Mouse (Mus musculus) MEL (cell line): ENCODE data around the gene Dgkh. TPM values are rescaled to one million over a fixed set of nuclear protein-coding genes. Genes with fewer than 3 reads are reported as not detected.

Source experiments
- DNase-seq: peaks from one replicate; pipeline ENCODE4 v3.0.0; 2011; ENCODE audit warnings: low read depth, low spot score
- H3K27ac ChIP-seq: 2 replicates; pipeline ENCODE4 v1.5.1; 2012; ENCODE audit warnings: low read depth, mild to moderate bottlenecking, control low read depth, low read length, moderate library complexity; ENCODE audit not compliant: control insufficient read depth
- H3K27me3 ChIP-seq, 2 experiments: fragments of 150-350 bp in 1 of 2; sonication (generic) in 1 of 2; 2 replicates each; pipeline ENCODE4 v1.6.1; 2012; ENCODE audit warnings: low read length in 2 of 2, mild to moderate bottlenecking in 2 of 2, improper control_type of control experiment in 1 of 2, moderate library complexity in 1 of 2; ENCODE audit not compliant: insufficient read depth in 2 of 2, control insufficient read depth in 1 of 2
- H3K36me3 ChIP-seq, 2 experiments: 2 replicates each; pipeline ENCODE4 v1.6.1; 2012 to 2014; ENCODE audit warnings: low read length in 2 of 2, improper control_type of control experiment in 1 of 2, inconsistent platforms in 1 of 2, mild to moderate bottlenecking in 1 of 2; ENCODE audit not compliant: insufficient read depth in 2 of 2, control insufficient read depth in 1 of 2
- H3K4me1 ChIP-seq, 2 experiments: fragments of 150-350 bp in 1 of 2; sonication (generic) in 1 of 2; 2 replicates each; pipeline ENCODE4 v1.6.1; 2012; ENCODE audit warnings: low read length in 2 of 2, improper control_type of control experiment in 1 of 2, mild to moderate bottlenecking in 1 of 2; ENCODE audit not compliant: insufficient read depth in 2 of 2, control insufficient read depth in 1 of 2
- H3K4me3 ChIP-seq, 2 experiments: fragments of 150-350 bp in 1 of 2; sonication (generic) in 1 of 2; 2 replicates each; pipeline ENCODE4 v1.5.1; 2012; ENCODE audit warnings: low read depth in 2 of 2, low read length in 2 of 2, mild to moderate bottlenecking in 2 of 2, moderate library complexity in 2 of 2, control low read depth in 1 of 2, improper control_type of control experiment in 1 of 2; ENCODE audit not compliant: control insufficient read depth in 1 of 2, insufficient read depth in 1 of 2
- H3K79me2 ChIP-seq: 2 replicates; pipeline ENCODE4 v1.6.1; 2012; ENCODE audit warnings: mild to moderate bottlenecking, low read length, moderate library complexity; ENCODE audit not compliant: control insufficient read depth, poor library complexity, insufficient read depth
- H3K9ac ChIP-seq: 2 replicates; pipeline ENCODE4 v1.6.1; 2012; ENCODE audit warnings: low read depth, mild to moderate bottlenecking, control low read depth, low read length, moderate library complexity; ENCODE audit not compliant: control insufficient read depth, poor library complexity, severe bottlenecking
- H3K9me3 ChIP-seq: fragments of 150-350 bp; sonication (generic); replicated peaks from 2 replicates; pipeline ENCODE4 v1.6.1; 2012; ENCODE audit warnings: mild to moderate bottlenecking, low read length, improper control_type of control experiment, moderate library complexity; ENCODE audit not compliant: insufficient read depth
- CHD1 ChIP-seq: IDR thresholded peaks from 2 replicates; pipeline ENCODE4 v1.6.1; 2012; ENCODE audit warnings: low read depth, mild to moderate bottlenecking, inconsistent platforms, low read length, improper control_type of control experiment
- CTCF ChIP-seq, 3 experiments: IDR thresholded peaks in 2 of 3; conservative IDR thresholded peaks in 1 of 3; 2 replicates each; pipeline ENCODE4 v1.5.1; 2011 to 2012; ENCODE audit warnings: low read length in 3 of 3, low read depth in 2 of 3, mild to moderate bottlenecking in 2 of 3, improper control_type of control experiment in 1 of 3, inconsistent platforms in 1 of 3, mixed read lengths in 1 of 3, moderate library complexity in 1 of 3; ENCODE audit not compliant: control insufficient read depth in 1 of 3, insufficient read depth in 1 of 3, poor library complexity in 1 of 3, severe bottlenecking in 1 of 3
- E2F4 ChIP-seq: IDR thresholded peaks from 2 replicates; pipeline ENCODE4 v1.6.1; 2011; ENCODE audit warnings: low read depth, low read length, improper control_type of control experiment, borderline replicate concordance
- ELF1 ChIP-seq: IDR thresholded peaks from 2 replicates; pipeline ENCODE4 v1.6.1; 2014; ENCODE audit warnings: low read depth, mild to moderate bottlenecking, inconsistent platforms, low read length, improper control_type of control experiment, moderate library complexity
- GATA1 ChIP-seq: IDR thresholded peaks from 2 replicates; pipeline ENCODE4 v1.6.1; 2011; ENCODE audit warnings: low read depth, low read length, improper control_type of control experiment
- HCFC1 ChIP-seq: IDR thresholded peaks from 2 replicates; pipeline ENCODE4 v1.6.1; 2012; ENCODE audit warnings: low read depth, mild to moderate bottlenecking, inconsistent platforms, low read length, improper control_type of control experiment, moderate library complexity
- KAT2A ChIP-seq: conservative IDR thresholded peaks from 2 replicates; pipeline ENCODE4 v1.6.1; 2012; ENCODE audit warnings: low read depth, low read length, improper control_type of control experiment, inconsistent platforms
- MAX ChIP-seq: IDR thresholded peaks from 2 replicates; pipeline ENCODE4 v1.6.1; 2011; ENCODE audit warnings: low read length, improper control_type of control experiment
- POLR2A ChIP-seq, 2 experiments: IDR thresholded peaks; 2 replicates each; pipeline ENCODE4 v1.6.1; 2011 to 2012; ENCODE audit warnings: low read length in 2 of 2, mild to moderate bottlenecking in 2 of 2, control low read depth in 1 of 2, improper control_type of control experiment in 1 of 2, low read depth in 1 of 2, moderate library complexity in 1 of 2; ENCODE audit not compliant: control insufficient read depth in 1 of 2, insufficient read depth in 1 of 2, poor library complexity in 1 of 2
- POLR2AphosphoS5 ChIP-seq: IDR thresholded peaks from 2 replicates; pipeline ENCODE4 v1.6.1; 2012; ENCODE audit warnings: low read depth, borderline replicate concordance, mild to moderate bottlenecking, inconsistent platforms, low read length, moderate library complexity, mixed read lengths
- RAD21 ChIP-seq: IDR thresholded peaks from 2 replicates; pipeline ENCODE4 v1.6.1; 2011; ENCODE audit warnings: mild to moderate bottlenecking, low read depth, low read length, improper control_type of control experiment
- RCOR1 ChIP-seq: IDR thresholded peaks from 2 replicates; pipeline ENCODE4 v1.6.1; 2012; ENCODE audit warnings: low read depth, mild to moderate bottlenecking, inconsistent platforms, low read length, improper control_type of control experiment
- SMC3 ChIP-seq: IDR thresholded peaks from 2 replicates; pipeline ENCODE4 v1.6.1; 2011; ENCODE audit warnings: low read depth, low read length, improper control_type of control experiment
- USF2 ChIP-seq, 2 experiments: IDR thresholded peaks; 2 replicates each; pipeline ENCODE4 v1.6.1; 2011 to 2012; ENCODE audit warnings: improper control_type of control experiment in 2 of 2, low read length in 2 of 2, borderline replicate concordance in 1 of 2, inconsistent platforms in 1 of 2, low read depth in 1 of 2, mild to moderate bottlenecking in 1 of 2; ENCODE audit not compliant: insufficient read depth in 1 of 2
- ZC3H11A ChIP-seq: IDR thresholded peaks from 2 replicates; pipeline ENCODE4 v1.6.1; 2012; ENCODE audit warnings: low read depth, mild to moderate bottlenecking, inconsistent platforms, low read length, improper control_type of control experiment
- ZKSCAN1 ChIP-seq: IDR thresholded peaks from 2 replicates; pipeline ENCODE4 v1.6.1; 2012; ENCODE audit warnings: low read depth, mild to moderate bottlenecking, inconsistent platforms, low read length, improper control_type of control experiment, moderate library complexity
- ZNF384 ChIP-seq: IDR thresholded peaks from 2 replicates; pipeline ENCODE4 v1.6.1; 2012; ENCODE audit warnings: low read depth, mild to moderate bottlenecking, inconsistent platforms, low read length, improper control_type of control experiment
- polyA plus RNA-seq, 2 experiments: library from polyadenylated mRNA; stranded (reverse) in 1 of 2; unstranded in 1 of 2; fragments of >175 nt in 1 of 2; fragments of >200 nt in 1 of 2; gene quantifications; 2 replicates each; pipeline versions ENCODE4 v1.2.1 to v1.2.4; 2012; ENCODE audit warnings: low replicate concordance in 2 of 2, low read depth in 1 of 2; ENCODE audit not compliant: insufficient read length in 2 of 2, insufficient read depth in 1 of 2, missing spikeins in 1 of 2
- total RNA-seq: library from RNA; depleted of rRNA; stranded (reverse); fragments of 300-350 nt; gene quantifications from 2 replicates; pipeline ENCODE4 v1.2.3, GENCODE M21; 2012

Gene Dgkh
- total and polyA plus RNA-seq, 3 experiments = under 0.01 TPM; not detected in 2

DNA sequence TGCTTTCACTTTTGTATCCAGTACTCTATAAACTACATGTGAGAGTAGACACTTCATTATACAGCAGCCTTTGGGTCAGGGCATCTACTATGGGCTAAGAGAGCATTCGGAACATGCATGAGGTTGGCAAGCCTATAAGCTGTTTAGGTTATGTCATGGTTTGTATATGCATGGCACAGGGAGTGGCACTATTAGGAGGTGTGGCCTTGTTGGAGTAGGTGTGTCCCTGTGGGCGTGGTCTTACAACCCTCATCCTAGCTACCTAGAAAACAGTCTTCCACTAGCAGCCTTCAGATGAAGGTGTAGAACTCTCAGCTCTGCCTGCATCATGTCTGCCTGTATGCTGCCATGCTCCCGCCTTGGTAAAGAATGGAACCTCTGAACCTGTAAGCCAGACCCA lies 139.6 kb downstream of the Dgkh start:
- no peak overlapping the region for H3K27ac ChIP-seq
- H3K79me2 ChIP-seq = no peaks in the 10 kb centered on the region
- H3K9ac ChIP-seq = no peak overlapping the region
- no peaks in the 10 kb centered on the region for H3K9me3 ChIP-seq
- H3K36me3 ChIP-seq = no peaks in the 10 kb centered on the region
- H3K4me3 ChIP-seq = no peak overlapping the region; a peak in 1 of 4 replicates
- TF ChIP-seq KAT2A (no peak), POLR2AphosphoS5 (no peak), ELF1 (no peak), MAX (no peak), GATA1 (no peak), ZNF384 (no peak), ZC3H11A (no peak), CHD1 (no peak), HCFC1 (no peak), E2F4 (no peak), RCOR1 (no peak), POLR2A (IDR thresholded peaks at IDR 0.05; ENCODE audit: control insufficient read depth in 1 of 2, insufficient read depth in 1 of 2, low read depth in 1 of 2, low read length in 2 of 2, poor library complexity in 1 of 2) (no peak), SMC3 (no peak), ZKSCAN1 (no peak), RAD21 (no peak), USF2 (IDR thresholded peaks at IDR 0.05; ENCODE audit: borderline replicate concordance in 1 of 2, insufficient read depth in 1 of 2, low read depth in 1 of 2, low read length in 2 of 2) (no peak), CTCF (IDR thresholded peaks at IDR 0.05 in 2 of 3, conservative IDR thresholded peaks at IDR 0.05 in 1 of 3; ENCODE audit: control insufficient read depth in 1 of 3, insufficient read depth in 1 of 3, low read depth in 2 of 3, low read length in 3 of 3, poor library complexity in 1 of 3, severe bottlenecking in 1 of 3) (no peak)
- TF ChIP-seq, all 39 proteins: peak for 0
- peaks cover 0 to 1% of the 10 kb centered on the region in 2 experiments; a peak in 1 of 4 replicates for H3K27me3 ChIP-seq
- no peaks in the 10 kb centered on the region for H3K4me1 ChIP-seq
- DNase-seq = peak; percentile 14

DNA sequence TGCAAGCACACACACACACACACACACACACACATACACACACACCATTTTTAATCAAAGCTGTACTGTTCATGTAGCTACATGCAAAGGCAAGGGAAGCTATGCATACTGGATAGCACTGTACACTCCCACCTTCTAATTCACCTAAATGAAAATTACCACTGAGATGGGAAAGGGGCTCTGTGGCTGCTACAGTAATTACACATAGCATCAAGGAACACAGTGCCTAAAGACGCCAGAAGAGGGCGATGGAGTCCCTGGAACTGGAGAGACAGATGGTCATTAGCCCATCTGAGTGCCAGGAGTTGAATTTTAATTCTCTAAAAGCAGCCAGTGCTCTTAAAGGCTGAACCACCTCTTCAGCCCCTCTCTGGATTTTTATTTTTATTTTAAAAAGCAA lies 142.2 kb downstream of the Dgkh start:
- H3K9ac ChIP-seq = no peak overlapping the region
- no peaks in the 10 kb centered on the region for H3K9me3 ChIP-seq
- no peak overlapping the region for H3K27ac ChIP-seq
- DNase-seq = peak; percentile 62
- no peak overlapping the region for H3K4me3 ChIP-seq
- no peaks in the 10 kb centered on the region for H3K4me1 ChIP-seq
- H3K27me3 ChIP-seq = no peaks in the 10 kb centered on the region
- no peak for TF ChIP-seq POLR2A (IDR thresholded peaks at IDR 0.05; ENCODE audit: control insufficient read depth in 1 of 2, insufficient read depth in 1 of 2, low read depth in 1 of 2, low read length in 2 of 2, poor library complexity in 1 of 2)
- TF ChIP-seq ZC3H11A = no peak
- peak; percentile 50 to 60 (median 54) for TF ChIP-seq CTCF (IDR thresholded peaks at IDR 0.05 in 2 of 3, conservative IDR thresholded peaks at IDR 0.05 in 1 of 3; ENCODE audit: control insufficient read depth in 1 of 3, insufficient read depth in 1 of 3, low read depth in 2 of 3, low read length in 3 of 3, poor library complexity in 1 of 3, severe bottlenecking in 1 of 3)
- peak; percentile 40 for TF ChIP-seq RAD21
- TF ChIP-seq SMC3 = peak; percentile 36
- TF ChIP-seq RCOR1 = no peak
- no peaks in the 10 kb centered on the region for H3K79me2 ChIP-seq
- H3K36me3 ChIP-seq = no peaks in the 10 kb centered on the region
